Mouse (Mus musculus) lung, embryonic 15.5 days (tissue): ENCODE results near the gene Actl6a. TPM values are rescaled to one million over a fixed set of nuclear protein-coding genes. Genes with fewer than 3 reads are reported as not detected.

Experiments
- ATAC-seq: fragments of 200-750 bp; cut with Nextera tagmentation; 2 replicates; pipeline ENCODE4 v1.8.0; 2017; ENCODE audit warnings: moderate number of reproducible peaks, borderline replicate concordance; ENCODE audit not compliant: low FRiP score, low TSS enrichment; ENCODE audit errors: extremely low read depth
- H3K27ac ChIP-seq: fragments of 300-500 bp; sonication (generic); 2 replicates; pipeline ENCODE4 v1.5.1; 2015; ENCODE audit warnings: moderate library complexity, mild to moderate bottlenecking, inconsistent platforms
- H3K27me3 ChIP-seq: fragments of 300-500 bp; sonication (generic); 2 replicates; pipeline ENCODE4 v1.6.1; 2015; ENCODE audit warnings: inconsistent platforms
- H3K36me3 ChIP-seq: fragments of 300-500 bp; sonication (generic); 2 replicates; pipeline ENCODE4 v1.6.1; 2015; ENCODE audit warnings: inconsistent platforms
- H3K4me1 ChIP-seq: fragments of 300-500 bp; sonication (generic); 2 replicates; pipeline ENCODE4 v1.6.1; 2015; ENCODE audit warnings: inconsistent platforms
- H3K4me2 ChIP-seq: fragments of 300-500 bp; sonication (generic); 2 replicates; pipeline ENCODE4 v1.6.1; 2015; ENCODE audit warnings: inconsistent platforms, mild to moderate bottlenecking, moderate library complexity
- H3K4me3 ChIP-seq: fragments of 300-500 bp; sonication (generic); 2 replicates; pipeline ENCODE4 v1.5.1; 2015; ENCODE audit warnings: mild to moderate bottlenecking, inconsistent platforms
- H3K9ac ChIP-seq: fragments of 300-500 bp; sonication (generic); 2 replicates; pipeline ENCODE4 v1.6.1; 2015; ENCODE audit warnings: inconsistent platforms
- H3K9me3 ChIP-seq: fragments of 300-500 bp; sonication (generic); 2 replicates; pipeline ENCODE4 v1.6.1; 2016; ENCODE audit warnings: inconsistent platforms
- WGBS: fragments of 180-500 bp; shearing (Covaris S2); methylation state at CpG from one replicate; pipeline ENCODE4 v1.1.7; 2015; 5-methylcytosine and 5-hydroxymethylcytosine counted together
- polyA plus RNA-seq: library from polyadenylated mRNA; unstranded; fragments of >200 nt; fragmentation: Nextera tagmentation; extraction: Ambion mirVana; gene quantifications from 2 replicates; pipeline ENCODE4 v1.2.1, GENCODE M21; 2015

Actl6a gene
- polyA plus RNA-seq, 1 experiment from 2014 or later = 181 TPM

DNA sequence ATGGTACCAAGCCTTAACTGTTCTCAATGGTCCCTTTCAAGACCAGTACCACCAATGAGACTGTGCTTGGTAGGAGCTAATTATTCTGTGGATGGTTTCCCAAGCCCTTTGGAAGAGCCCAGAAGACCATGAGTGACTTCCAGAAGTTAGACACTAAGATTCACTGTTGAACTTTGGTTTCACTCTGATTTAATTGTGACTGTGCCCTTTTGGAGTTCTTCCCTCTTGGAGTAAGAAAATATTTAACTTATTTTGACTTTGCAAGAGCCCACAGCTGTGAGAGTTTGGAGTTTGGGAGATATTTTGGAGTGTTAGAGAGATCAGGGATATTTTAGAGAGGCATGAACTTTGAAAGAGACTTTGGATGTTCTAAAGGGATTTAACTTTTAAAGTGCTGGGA is 32.9 kb upstream of the Actl6a start:
- no peak for ATAC-seq
- Histone ChIP-seq H3K9me3 (no peaks in the 10 kb centered on the region), H3K27ac (no peak overlapping the region), H3K9ac (no peak overlapping the region), H3K27me3 (no peaks in the 10 kb centered on the region), H3K4me3 (no peak overlapping the region), H3K4me1 (peaks cover 9% of the 10 kb centered on the region), H3K36me3 (no peaks in the 10 kb centered on the region), H3K4me2 (no peak overlapping the region)

DNA sequence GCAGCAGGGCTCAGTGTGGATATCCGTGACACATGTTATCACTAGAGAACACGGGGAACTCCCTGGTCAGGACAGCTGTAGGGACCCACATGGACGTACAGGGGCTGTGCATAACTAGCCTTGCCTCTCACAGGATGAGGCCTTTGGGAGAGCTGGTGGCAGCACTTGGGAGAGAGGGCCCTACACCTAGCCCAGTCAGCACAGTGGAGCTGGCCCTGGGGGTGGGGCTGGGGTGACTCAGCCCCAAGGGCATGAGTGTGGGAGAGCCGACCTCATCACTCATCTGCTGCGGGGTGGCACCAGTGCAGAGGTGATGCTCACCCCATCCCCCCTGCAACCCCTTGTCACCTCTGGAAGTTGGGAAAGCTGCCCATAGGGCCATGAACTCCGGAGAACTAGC is 29.7 kb upstream of the Actl6a start:
- Histone ChIP-seq H3K27ac (no peak overlapping the region), H3K4me3 (no peak overlapping the region), H3K4me1 (no peaks in the 10 kb centered on the region), H3K9me3 (no peaks in the 10 kb centered on the region), H3K9ac (no peak overlapping the region), H3K36me3 (no peaks in the 10 kb centered on the region), H3K4me2 (no peak overlapping the region), H3K27me3 (no peaks in the 10 kb centered on the region)
- 75% methylated on average over 6 of the region's 6 CpGs for WGBS
- no peak for ATAC-seq

DNA sequence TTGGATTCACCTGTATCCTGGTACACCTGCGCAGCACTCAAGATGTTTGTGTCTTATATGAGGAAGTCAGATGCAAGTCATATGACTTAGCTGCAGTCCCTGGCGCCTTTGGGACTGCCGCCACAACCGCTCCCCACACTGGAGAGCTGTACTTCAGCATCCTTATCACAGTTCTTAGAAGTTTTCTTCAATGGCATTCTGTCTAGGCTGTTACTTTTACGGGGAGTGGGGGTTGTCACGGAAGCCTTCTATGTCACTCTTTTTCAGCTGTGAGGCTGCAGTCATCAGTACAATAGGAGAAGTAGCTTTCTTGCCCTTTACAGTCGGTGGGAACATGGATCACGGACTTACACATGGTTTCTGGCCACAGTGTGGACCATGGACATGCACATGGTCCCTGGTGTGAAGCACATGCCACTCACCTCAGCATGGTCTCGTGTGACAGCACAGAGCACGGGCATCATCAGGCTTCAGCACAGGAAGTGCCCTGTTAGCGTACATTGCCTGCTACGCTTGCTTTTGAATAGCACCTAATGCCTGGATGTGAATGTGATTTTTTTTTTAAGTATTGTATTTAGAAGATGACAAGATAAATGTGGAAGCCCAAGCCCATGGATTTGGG is 23.1 kb upstream of the Actl6a start:
- Histone ChIP-seq H3K36me3 (no peaks in the 10 kb centered on the region), H3K27me3 (no peaks in the 10 kb centered on the region), H3K4me1 (no peaks in the 10 kb centered on the region), H3K4me2 (no peak overlapping the region), H3K27ac (no peak overlapping the region), H3K9me3 (no peaks in the 10 kb centered on the region), H3K4me3 (no peak overlapping the region), H3K9ac (no peak overlapping the region)
- 55% methylated on average over 11 of the region's 12 CpGs for WGBS
- ATAC-seq = peak; percentile 31; the same call in 1 of the 2 replicates

DNA sequence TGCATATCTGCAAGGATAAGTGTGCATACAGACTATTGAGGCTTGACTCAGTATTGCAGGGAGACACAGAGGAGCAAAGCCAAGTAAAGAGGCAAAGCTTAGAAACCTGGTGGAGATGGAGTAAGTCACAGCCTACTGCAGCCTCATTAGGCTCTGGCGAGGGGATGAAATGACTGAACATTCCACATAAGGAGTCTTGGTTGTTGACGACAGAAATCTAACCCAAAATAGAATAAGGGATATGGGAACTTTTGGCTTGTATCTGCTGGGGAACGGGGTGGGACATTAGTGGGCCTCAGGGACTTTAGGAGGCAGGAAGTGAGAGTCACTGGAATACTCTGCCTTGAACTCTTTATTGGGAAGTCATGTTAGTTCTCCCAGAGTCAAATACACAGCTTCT is 21.5 kb upstream of the Actl6a start:
- Histone ChIP-seq H3K27ac (no peak overlapping the region), H3K36me3 (no peaks in the 10 kb centered on the region), H3K27me3 (no peaks in the 10 kb centered on the region), H3K4me2 (no peak overlapping the region), H3K4me3 (no peak overlapping the region), H3K9ac (no peak overlapping the region), H3K4me1 (no peaks in the 10 kb centered on the region), H3K9me3 (no peaks in the 10 kb centered on the region)
- ATAC-seq = no peak
- WGBS = 76% methylated on average over 3 of the region's 3 CpGs

DNA sequence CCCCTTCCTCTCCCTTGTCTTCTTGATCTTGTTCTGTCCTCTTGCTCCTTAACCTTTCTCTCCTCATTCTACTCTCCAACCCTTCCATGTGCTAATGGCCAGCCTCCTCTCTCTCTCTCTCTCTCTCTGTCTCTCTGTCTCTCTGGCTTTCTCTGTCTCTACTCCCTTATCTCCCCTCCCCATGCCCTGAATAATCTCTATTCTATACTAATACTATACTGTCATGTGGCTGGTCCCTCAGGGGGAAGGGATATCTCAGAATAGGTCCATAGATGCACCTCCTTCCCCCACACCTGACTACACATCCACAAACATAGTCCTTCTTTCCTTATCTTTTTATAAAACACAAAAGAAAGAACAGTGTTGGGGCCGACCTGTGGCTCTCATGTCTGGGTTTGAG is 19.6 kb upstream of the Actl6a start:
- Histone ChIP-seq H3K4me1 (no peaks in the 10 kb centered on the region), H3K27me3 (no peaks in the 10 kb centered on the region), H3K9me3 (no peaks in the 10 kb centered on the region), H3K9ac (no peak overlapping the region), H3K27ac (no peak overlapping the region), H3K4me2 (no peak overlapping the region), H3K36me3 (no peaks in the 10 kb centered on the region), H3K4me3 (no peak overlapping the region)
- 52% methylated on average over 1 of the region's 1 CpGs for WGBS
- no peak for ATAC-seq

DNA sequence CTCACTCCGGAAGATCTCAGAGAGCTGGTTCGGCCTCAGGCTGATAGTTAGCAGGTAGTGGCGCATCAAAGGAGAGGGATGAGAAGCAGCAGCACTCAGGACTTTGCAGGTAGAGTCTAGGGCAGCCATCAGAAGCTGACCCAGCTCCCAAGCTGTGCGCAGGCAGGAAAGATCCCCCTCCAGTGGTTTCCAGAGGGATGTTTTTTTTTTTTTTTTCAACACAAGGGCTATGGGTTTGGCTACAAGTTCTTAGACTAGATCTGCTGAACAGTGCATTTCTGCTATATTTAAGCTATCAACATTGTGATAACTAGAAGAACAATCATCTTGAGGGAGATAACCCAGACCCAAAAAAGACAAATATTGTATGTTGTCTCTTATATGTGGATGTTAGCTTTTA is 18.9 kb upstream of the Actl6a start:
- H3K27ac ChIP-seq = no peak overlapping the region
- no peak overlapping the region for H3K9ac ChIP-seq
- WGBS = 59% methylated on average over 4 of the region's 4 CpGs
- no peak overlapping the region for H3K4me3 ChIP-seq
- no peaks in the 10 kb centered on the region for H3K27me3 ChIP-seq
- ATAC-seq = no peak
- no peak overlapping the region for H3K4me2 ChIP-seq
- no peaks in the 10 kb centered on the region for H3K4me1 ChIP-seq
- no peaks in the 10 kb centered on the region for H3K36me3 ChIP-seq
- H3K9me3 ChIP-seq = no peaks in the 10 kb centered on the region

DNA sequence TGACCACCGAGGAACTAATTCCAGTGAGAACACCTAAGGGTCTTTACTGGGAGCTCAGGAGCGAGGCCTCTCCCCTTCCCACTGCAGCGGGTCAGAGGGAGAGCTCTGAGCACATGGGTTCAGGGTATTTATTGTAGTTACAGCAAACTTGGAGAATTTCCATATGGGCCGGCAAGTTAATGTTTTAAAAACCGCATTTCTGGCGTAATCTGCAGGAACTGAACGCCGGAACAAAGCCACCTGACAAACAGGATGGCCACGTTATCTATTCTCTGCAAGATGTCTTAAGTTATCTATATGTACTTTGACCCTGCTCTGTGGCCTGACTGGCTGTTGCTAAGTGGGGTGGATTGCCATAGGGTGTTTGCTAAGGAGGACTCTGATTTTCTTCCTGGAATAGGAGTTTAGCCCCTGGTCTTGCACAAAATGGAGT is 16.5 kb upstream of the Actl6a start:
- 56% methylated on average over 9 of the region's 9 CpGs for WGBS
- Histone ChIP-seq H3K27me3 (no peaks in the 10 kb centered on the region), H3K9ac (no peak overlapping the region), H3K27ac (no peak overlapping the region), H3K4me1 (no peaks in the 10 kb centered on the region), H3K4me2 (no peak overlapping the region), H3K9me3 (no peaks in the 10 kb centered on the region), H3K36me3 (no peaks in the 10 kb centered on the region), H3K4me3 (no peak overlapping the region)
- ATAC-seq = no peak

DNA sequence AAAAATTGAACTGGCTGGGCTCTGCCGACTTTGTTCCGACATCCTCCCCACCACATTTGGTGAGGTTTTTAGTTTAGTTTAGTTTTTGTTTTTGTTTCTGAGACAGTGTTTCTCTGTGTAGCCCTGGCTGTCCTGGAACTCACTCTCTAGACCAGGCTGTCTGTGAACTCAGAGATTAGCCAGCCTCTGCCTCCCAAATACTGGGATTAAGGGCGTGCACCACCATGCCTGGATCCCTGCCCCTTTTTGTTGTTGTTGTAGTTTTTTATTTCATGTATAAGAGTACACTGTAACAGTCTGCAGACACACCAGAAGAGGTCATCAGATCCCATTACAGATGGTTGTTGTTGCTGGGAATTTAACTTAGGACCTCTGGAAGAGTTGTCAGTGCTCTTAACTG is 16.1 kb upstream of the Actl6a start:
- no peak for ATAC-seq
- no peaks in the 10 kb centered on the region for H3K36me3 ChIP-seq
- H3K27me3 ChIP-seq = no peaks in the 10 kb centered on the region

DNA sequence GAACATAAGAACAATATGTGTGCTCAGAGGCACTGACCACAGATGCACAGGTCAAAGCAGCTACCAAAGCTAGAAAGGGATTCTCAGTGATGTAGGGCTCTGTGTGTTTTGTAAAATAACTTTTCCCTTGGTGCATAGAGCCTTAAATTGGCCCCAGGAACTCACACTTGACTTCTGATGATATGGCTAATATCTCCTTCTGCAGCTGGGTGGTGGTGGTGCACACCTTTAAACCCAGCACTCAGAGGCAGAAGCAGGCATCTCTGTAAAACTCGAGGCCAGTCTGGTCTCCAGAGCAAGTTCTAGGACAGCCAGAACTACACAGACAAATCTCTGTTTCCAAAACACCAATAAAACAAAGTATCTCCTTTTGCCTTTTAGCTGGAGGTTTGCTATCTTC is 15.2 kb upstream of the Actl6a start:
- Histone ChIP-seq H3K4me1 (no peaks in the 10 kb centered on the region), H3K4me2 (no peak overlapping the region), H3K9ac (no peak overlapping the region), H3K27ac (no peak overlapping the region), H3K9me3 (no peaks in the 10 kb centered on the region), H3K4me3 (no peak overlapping the region), H3K27me3 (no peaks in the 10 kb centered on the region), H3K36me3 (no peaks in the 10 kb centered on the region)
- ATAC-seq = no peak
- WGBS = 63% methylated on average over 1 of the region's 1 CpGs

More for the DNA sequence above, 16.1 kb upstream of the Actl6a start:
- Histone ChIP-seq H3K9me3 (no peaks in the 10 kb centered on the region), H3K4me1 (no peaks in the 10 kb centered on the region), H3K4me3 (no peak overlapping the region), H3K27ac (no peak overlapping the region), H3K9ac (no peak overlapping the region), H3K4me2 (no peak overlapping the region)
- 86% methylated on average over 3 of the region's 3 CpGs for WGBS

DNA sequence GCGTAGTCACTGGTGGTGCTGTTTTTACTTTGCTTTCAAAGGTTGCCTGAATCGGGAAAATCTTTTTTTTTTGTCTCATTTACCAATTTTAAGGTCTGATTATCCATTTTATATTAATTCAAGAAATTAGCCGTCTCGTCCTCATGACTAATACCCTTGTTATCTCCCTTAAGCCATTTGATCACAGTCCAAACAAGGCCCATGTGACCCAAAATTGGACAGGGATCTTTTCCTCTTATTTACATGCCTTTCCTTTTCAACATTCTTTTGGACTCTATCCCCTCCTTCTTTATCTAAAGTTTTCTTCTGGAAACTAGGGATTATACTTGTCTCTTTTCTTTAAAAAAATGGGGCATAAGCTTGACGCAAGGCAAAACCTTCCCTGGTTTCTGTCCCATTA is 14.3 kb upstream of the Actl6a start:
- ATAC-seq = no peak

DNA sequence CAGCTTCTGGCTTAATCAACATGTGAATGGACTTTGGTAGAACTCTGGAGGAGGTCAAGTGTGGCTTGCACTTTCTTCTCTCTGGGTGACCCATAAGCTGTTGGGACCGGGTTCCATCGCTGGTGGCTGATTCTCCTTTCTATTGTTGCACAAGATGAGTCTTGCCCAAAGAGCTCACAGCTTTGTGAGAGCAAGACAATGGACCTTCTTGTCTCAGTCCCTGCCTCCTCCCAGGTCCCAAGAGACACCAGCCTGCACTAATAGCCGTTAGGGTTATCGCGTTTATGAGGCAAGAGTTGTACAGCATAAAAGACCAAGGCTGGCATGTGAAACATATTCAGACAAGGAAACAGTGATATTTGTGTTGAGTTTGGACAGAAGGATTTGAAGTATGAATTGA is 11.9 kb upstream of the Actl6a start:
- 64% methylated on average over 5 of the region's 5 CpGs for whole genome bisulfite sequencing
- H3K27ac ChIP-seq = no peak overlapping the region
- no peak overlapping the region for H3K4me3 ChIP-seq
- no peak for ATAC-seq
- H3K27me3 ChIP-seq = no peaks in the 10 kb centered on the region
- H3K9ac ChIP-seq = no peak overlapping the region
- H3K4me1 ChIP-seq = no peaks in the 10 kb centered on the region
- H3K4me2 ChIP-seq = no peak overlapping the region
- no peaks in the 10 kb centered on the region for H3K9me3 ChIP-seq
- H3K36me3 ChIP-seq = no peaks in the 10 kb centered on the region

More for the DNA sequence above, 14.3 kb upstream of the Actl6a start:
- Histone ChIP-seq H3K4me3 (no peak overlapping the region), H3K27ac (no peak overlapping the region), H3K4me2 (no peak overlapping the region), H3K36me3 (no peaks in the 10 kb centered on the region), H3K9me3 (no peaks in the 10 kb centered on the region), H3K9ac (no peak overlapping the region), H3K4me1 (no peaks in the 10 kb centered on the region), H3K27me3 (no peaks in the 10 kb centered on the region)
- WGBS = 56% methylated on average over 5 of the region's 5 CpGs

DNA sequence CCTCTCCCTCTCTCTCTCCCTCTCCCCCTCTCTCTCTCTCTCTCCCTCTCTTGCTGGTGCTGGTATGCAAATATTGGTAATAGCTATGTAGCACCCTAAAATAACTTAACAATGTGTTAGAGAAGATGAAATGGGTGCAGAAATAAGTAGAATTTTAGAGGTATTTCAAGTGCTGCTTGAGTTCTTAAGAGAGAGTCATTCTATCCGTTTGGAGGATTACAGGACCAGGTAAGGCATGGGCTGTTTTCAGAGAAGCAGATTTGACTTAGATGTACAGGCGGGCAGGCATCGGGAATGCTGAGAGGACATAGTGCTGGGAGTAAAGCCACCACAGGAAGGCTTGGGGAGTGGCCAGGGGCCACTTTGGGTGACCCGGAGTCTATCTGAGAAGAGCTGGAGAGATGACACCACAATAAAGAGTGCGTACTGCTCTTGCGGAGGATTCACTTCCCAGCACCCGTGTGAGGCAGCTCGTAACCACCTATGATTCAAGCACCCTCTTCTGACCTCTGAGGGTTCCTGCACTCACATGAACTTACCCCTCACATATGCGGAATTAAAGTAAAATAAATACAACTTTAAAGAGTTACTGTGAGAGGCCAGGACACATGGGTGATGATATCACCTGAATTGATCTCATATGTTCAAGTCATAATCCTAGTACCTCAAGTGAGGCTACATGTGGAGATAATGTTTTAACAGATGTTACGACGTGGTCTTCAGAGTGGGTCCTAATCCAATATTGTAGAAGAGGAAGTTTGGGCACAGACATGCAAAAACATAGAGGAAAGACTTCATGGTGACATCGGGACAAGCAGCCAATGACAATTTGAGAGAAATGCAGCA is 11.1 kb upstream of the Actl6a start:
- Histone ChIP-seq H3K9ac (no peak overlapping the region), H3K4me2 (peak overlapping the region; percentile 39; the same call in 1 of the 2 replicates), H3K36me3 (no peaks in the 10 kb centered on the region), H3K27ac (peak overlapping the region; percentile 42; the same call in 1 of the 2 replicates), H3K9me3 (no peaks in the 10 kb centered on the region), H3K4me1 (no peaks in the 10 kb centered on the region), H3K4me3 (no peak overlapping the region), H3K27me3 (no peaks in the 10 kb centered on the region)
- ATAC-seq = peak; percentile 47; the same call in 1 of the 2 replicates
- 51% methylated on average over 12 of the region's 12 CpGs for WGBS
